Mouse (Mus musculus): ENCODE data around the gene Ssbp3. TPM values are rescaled to one million over a fixed set of nuclear protein-coding genes. Genes with fewer than 3 reads are reported as not detected.

The Ssbp3 gene
- polyA plus RNA-seq, 1 experiment from 2014 or later: 214 TPM

GRCm38 (mm10) chr4:107084343-107084742, 173.8 kb downstream of the Ssbp3 start:
- Histone ChIP-seq H3K9ac (no peak overlapping the region), H3K4me3 (replicated peaks) (no peak overlapping the region), H3K36me3 (replicated peaks) (no peaks in the 10 kb centered on the region), H3K4me1 (peaks cover 23% of the 10 kb centered on the region), H3K9me3 (no peaks in the 10 kb centered on the region), H3K27ac (peak overlapping the region; percentile 85), H3K4me2 (peak overlapping the region; percentile 29), H3K27me3 (no peaks in the 10 kb centered on the region)
- WGBS: 23% methylated on average over 1 of the region's 1 CpGs
- ATAC-seq (ENCODE audit: low FRiP score): peak; percentile 22; the same call in 1 of the 2 replicates

DNA sequence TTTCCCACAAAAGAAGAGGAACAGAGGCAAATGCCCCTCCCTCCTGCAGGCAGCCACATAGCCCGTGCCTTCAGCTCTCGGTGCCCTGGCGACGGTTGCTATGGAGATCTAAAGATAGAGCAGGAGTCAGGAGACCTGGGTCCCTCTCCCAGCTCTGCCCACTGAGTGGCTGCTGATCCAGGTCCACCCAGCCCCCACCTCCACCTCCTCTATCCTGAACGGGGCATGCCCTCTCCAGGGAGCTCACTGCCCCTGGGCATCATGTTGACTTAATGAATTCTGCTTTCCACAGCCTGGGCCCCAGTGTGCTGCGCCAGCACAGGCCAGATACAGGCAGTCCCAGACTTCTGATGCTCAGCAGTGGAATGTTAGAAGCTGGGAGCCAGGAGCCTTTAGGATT, 174.4 kb downstream of the Ssbp3 start:
- peak; percentile 88 for ATAC-seq (ENCODE audit: low FRiP score)
- Histone ChIP-seq H3K9ac (no peak overlapping the region), H3K4me3 (replicated peaks) (no peak overlapping the region), H3K4me1 (peaks cover 20% of the 10 kb centered on the region), H3K9me3 (no peaks in the 10 kb centered on the region), H3K27me3 (no peaks in the 10 kb centered on the region), H3K27ac (peak overlapping the region; percentile 85), H3K36me3 (replicated peaks) (no peaks in the 10 kb centered on the region), H3K4me2 (peak overlapping the region; percentile 29)
- WGBS: 5% methylated on average over 6 of the region's 6 CpGs

GRCm38 (mm10) chr4:107091696-107092095, 181.2 kb downstream of the Ssbp3 start:
- H3K9ac ChIP-seq: no peak overlapping the region
- H3K27ac ChIP-seq: no peak overlapping the region
- H3K36me3 ChIP-seq (replicated peaks): no peaks in the 10 kb centered on the region
- H3K4me2 ChIP-seq: no peak overlapping the region
- H3K9me3 ChIP-seq: no peaks in the 10 kb centered on the region
- no peak overlapping the region for H3K4me3 ChIP-seq (replicated peaks)
- H3K27me3 ChIP-seq: no peaks in the 10 kb centered on the region
- peaks cover 24% of the 10 kb centered on the region for H3K4me1 ChIP-seq
- 85% methylated on average over 14 of the region's 14 CpGs for whole genome bisulfite sequencing
- ATAC-seq (ENCODE audit: low FRiP score): no peak

GRCm38 (mm10) chr4:107094484-107095187, 184.1 kb downstream of the Ssbp3 start:
- H3K9ac ChIP-seq: no peak overlapping the region
- WGBS: 80% methylated on average over 15 of the region's 16 CpGs
- no peak for ATAC-seq (ENCODE audit: low FRiP score)
- peaks cover 41% of the 10 kb centered on the region for H3K4me1 ChIP-seq
- no peak overlapping the region for H3K4me3 ChIP-seq (replicated peaks)
- H3K9me3 ChIP-seq: no peaks in the 10 kb centered on the region
- H3K27ac ChIP-seq: no peak overlapping the region
- no peaks in the 10 kb centered on the region for H3K36me3 ChIP-seq (replicated peaks)
- H3K27me3 ChIP-seq: no peaks in the 10 kb centered on the region
- no peak overlapping the region for H3K4me2 ChIP-seq

GRCm38 (mm10) chr4:107096043-107096442, 185.5 kb downstream of the Ssbp3 start:
- no peak for ATAC-seq (ENCODE audit: low FRiP score)
- no peaks in the 10 kb centered on the region for H3K9me3 ChIP-seq
- no peaks in the 10 kb centered on the region for H3K36me3 ChIP-seq (replicated peaks)
- no peak overlapping the region for H3K4me3 ChIP-seq (replicated peaks)
- no peaks in the 10 kb centered on the region for H3K27me3 ChIP-seq
- H3K27ac ChIP-seq: peak overlapping the region; percentile 32; the same call in 1 of the 2 replicates
- peaks cover 41% of the 10 kb centered on the region for H3K4me1 ChIP-seq
- no peak overlapping the region for H3K4me2 ChIP-seq
- WGBS: 39% methylated on average over 6 of the region's 6 CpGs
- H3K9ac ChIP-seq: no peak overlapping the region

DNA sequence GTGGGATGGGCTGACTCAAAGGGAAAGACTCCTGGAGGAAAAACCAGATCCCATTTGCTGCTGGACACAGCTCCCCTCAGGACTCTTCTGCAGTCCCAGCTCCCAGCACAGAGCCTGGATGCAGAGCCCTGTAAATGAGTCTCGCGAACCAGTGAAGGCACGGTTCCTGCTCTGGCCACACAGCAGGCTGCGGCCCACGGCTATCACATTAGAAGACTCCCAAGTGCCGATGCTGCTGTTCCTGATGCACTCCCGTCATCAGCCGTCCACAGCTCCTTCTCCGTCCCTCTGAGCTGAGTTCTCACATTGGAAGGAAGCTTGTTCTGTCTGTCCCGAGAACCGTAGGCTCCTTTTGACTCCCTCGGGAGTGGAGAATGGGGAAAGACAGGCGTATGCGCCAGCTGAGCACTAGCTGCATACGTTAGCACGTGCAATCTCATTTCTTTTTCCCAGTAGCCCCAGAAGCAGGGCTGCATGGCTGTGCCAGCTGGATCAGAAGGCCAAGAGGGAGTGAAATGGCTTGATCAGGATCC, 186.4 kb downstream of the Ssbp3 start, which contains the start of gene Cdcp2:
Gene Cdcp2, plus strand, starts transcription at position 51 of the 533 bp plus-strand sequence.
- Histone ChIP-seq H3K9ac (no peak within 1 kb of the TSS), H3K4me1 (peaks cover 35% of the 10 kb centered on the region), H3K27me3 (no peaks in the 10 kb centered on the region), H3K4me2 (no peak within 1 kb of the TSS), H3K4me3 (replicated peaks) (no peak within 1 kb of the TSS), H3K27ac (peak within 1 kb of the TSS; percentile 32; the same call in 1 of the 2 replicates), H3K36me3 (replicated peaks) (no peaks in the 10 kb centered on the region), H3K9me3 (no peaks in the 10 kb centered on the region)
- no peak for ATAC-seq (ENCODE audit: low FRiP score)
- 57% methylated on average over 16 of the region's 16 CpGs for WGBS

DNA sequence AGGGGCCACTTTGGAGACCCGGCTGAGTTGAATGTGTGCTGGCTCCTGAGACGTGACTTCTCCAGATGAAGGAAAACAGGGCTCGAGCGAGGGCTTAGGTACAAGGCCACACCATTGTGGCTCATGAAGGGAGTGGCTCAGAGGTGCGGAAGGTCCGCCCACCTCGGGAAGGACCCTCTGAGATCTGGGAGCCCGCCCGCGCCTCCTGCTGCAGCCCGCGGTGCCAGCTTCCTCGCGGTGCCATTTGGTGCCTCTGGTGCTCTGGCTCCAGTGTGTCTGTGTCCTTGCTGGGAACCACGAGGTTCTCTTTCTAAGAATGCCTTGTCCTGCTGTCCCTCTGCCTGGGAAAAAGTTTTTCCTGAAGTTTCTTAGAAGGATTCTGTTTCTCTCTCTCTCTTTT, 187.4 kb downstream of the Ssbp3 start:
- Histone ChIP-seq H3K4me2 (no peak overlapping the region), H3K4me3 (replicated peaks) (no peak overlapping the region), H3K9ac (no peak overlapping the region), H3K36me3 (replicated peaks) (no peaks in the 10 kb centered on the region), H3K27me3 (no peaks in the 10 kb centered on the region), H3K9me3 (no peaks in the 10 kb centered on the region), H3K27ac (no peak overlapping the region), H3K4me1 (peaks cover 32% of the 10 kb centered on the region)
- no peak for ATAC-seq (ENCODE audit: low FRiP score)
- WGBS: 67% methylated on average over 15 of the region's 15 CpGs

- Histone ChIP-seq H3K36me3 (replicated peaks) (no peaks in the 10 kb centered on the region), H3K27ac (no peak overlapping the region), H3K27me3 (no peaks in the 10 kb centered on the region), H3K9me3 (no peaks in the 10 kb centered on the region), H3K4me1 (peaks cover 32% of the 10 kb centered on the region), H3K4me3 (replicated peaks) (no peak overlapping the region), H3K9ac (no peak overlapping the region), H3K4me2 (no peak overlapping the region)
- ATAC-seq (ENCODE audit: low FRiP score): no peak
- 77% methylated on average over 10 of the region's 10 CpGs for WGBS
These were observed 187.9 kb downstream of the Ssbp3 start for GRCm38 (mm10) chr4:107098375-107098774.

GRCm38 (mm10) chr4:107098791-107099525, 188.5 kb downstream of the Ssbp3 start:
- Histone ChIP-seq H3K4me2 (no peak overlapping the region), H3K36me3 (replicated peaks) (no peaks in the 10 kb centered on the region), H3K27me3 (no peaks in the 10 kb centered on the region), H3K9ac (no peak overlapping the region), H3K4me3 (replicated peaks) (no peak overlapping the region), H3K27ac (no peak overlapping the region), H3K4me1 (peaks cover 32% of the 10 kb centered on the region), H3K9me3 (no peaks in the 10 kb centered on the region)
- ATAC-seq (ENCODE audit: low FRiP score): no peak
- 83% methylated on average over 17 of the region's 17 CpGs for WGBS

Other genes with a start within 250 kb of the Ssbp3 start
- gene Ttc4, start 231.8 kb upstream of the Ssbp3 start, polyA plus RNA-seq (2016; fragmentation: Nextera tagmentation; extraction: Ambion mirVana): 96.2 and 98.8 TPM in 2 replicates
- 0.14 and 0.28 TPM in 2 replicates for gene Mroh7, start 179.8 kb upstream of the Ssbp3 start, polyA plus RNA-seq (2016; fragmentation: Nextera tagmentation; extraction: Ambion mirVana)
- gene Fam151a, start 176.8 kb upstream of the Ssbp3 start, polyA plus RNA-seq (2016; fragmentation: Nextera tagmentation; extraction: Ambion mirVana): not detected in 2 replicates
- gene Acot11, start 105.7 kb upstream of the Ssbp3 start, polyA plus RNA-seq (2016; fragmentation: Nextera tagmentation; extraction: Ambion mirVana): 1.4 TPM in 2 replicates
- 81.5 and 83.2 TPM in 2 replicates for gene Mrpl37, start 156.2 kb downstream of the Ssbp3 start, polyA plus RNA-seq (2016; fragmentation: Nextera tagmentation; extraction: Ambion mirVana)
- gene Cyb5rl, start 156.3 kb downstream of the Ssbp3 start, polyA plus RNA-seq (2016; fragmentation: Nextera tagmentation; extraction: Ambion mirVana): 6.0 and 7.0 TPM in 2 replicates
- not detected in 2 replicates for gene Cdcp2, start 186.2 kb downstream of the Ssbp3 start, polyA plus RNA-seq (2016; fragmentation: Nextera tagmentation; extraction: Ambion mirVana)